Mouse (Mus musculus): ENCODE data around the gene Colgalt1. TPM values are rescaled to one million over a fixed set of nuclear protein-coding genes. Genes with fewer than 3 reads are reported as not detected.

Gene Colgalt1
- polyA plus RNA-seq, 1 experiment from 2014 or later = 45.2 TPM

GRCm38 (mm10) chr8:71625088-71625487 lies 14.3 kb downstream of the Colgalt1 start:
- Histone ChIP-seq H3K4me2 (ENCODE audit: low read depth, low read length) (no peak overlapping the region), H3K36me3 (replicated peaks; ENCODE audit: control insufficient read depth, insufficient read depth, low read depth, low read length) (peaks cover 37% of the 10 kb centered on the region), H3K9ac (replicated peaks; ENCODE audit: low read length) (no peak overlapping the region), H3K9me3 (replicated peaks; ENCODE audit: control insufficient read depth, low read length) (peaks cover 9% of the 10 kb centered on the region), H3K27me3 (ENCODE audit: control insufficient read depth, insufficient read depth, low read length) (peaks cover under 1% of the 10 kb centered on the region; the same call in 1 of the 2 replicates), H3K4me3 (ENCODE audit: low read depth, low read length) (no peak overlapping the region), H3K27ac (replicated peaks; ENCODE audit: low read depth, low read length) (no peak overlapping the region), H3K4me1 (ENCODE audit: control insufficient read depth, insufficient read depth, low read length) (peaks cover 2% of the 10 kb centered on the region; the same call in 1 of the 2 replicates)
- no peak for ATAC-seq (replicated peaks; ENCODE audit: insufficient number of reproducible peaks, low FRiP score, low TSS enrichment, low read depth)
- DNase-seq (ENCODE audit: low spot score) = no peak
- 79% methylated on average over 1 of the region's 1 CpGs for WGBS

GRCm38 (mm10) chr8:71626753-71627152 lies 16.0 kb downstream of the Colgalt1 start:
- ATAC-seq (replicated peaks; ENCODE audit: insufficient number of reproducible peaks, low FRiP score, low TSS enrichment, low read depth) (no peak), DNase-seq (ENCODE audit: low spot score) (no peak)
- Histone ChIP-seq H3K4me2 (ENCODE audit: low read depth, low read length) (no peak overlapping the region), H3K4me1 (ENCODE audit: control insufficient read depth, insufficient read depth, low read length) (peaks cover 2% of the 10 kb centered on the region; the same call in 1 of the 2 replicates), H3K9me3 (replicated peaks; ENCODE audit: control insufficient read depth, low read length) (peaks cover 9% of the 10 kb centered on the region), H3K9ac (replicated peaks; ENCODE audit: low read length) (no peak overlapping the region), H3K4me3 (ENCODE audit: low read depth, low read length) (no peak overlapping the region), H3K27ac (replicated peaks; ENCODE audit: low read depth, low read length) (no peak overlapping the region), H3K27me3 (ENCODE audit: control insufficient read depth, insufficient read depth, low read length) (peaks cover 3% of the 10 kb centered on the region; the same call in 1 of the 2 replicates), H3K36me3 (replicated peaks; ENCODE audit: control insufficient read depth, insufficient read depth, low read depth, low read length) (peaks cover 26% of the 10 kb centered on the region)
- WGBS = 78% methylated on average over 9 of the region's 9 CpGs

- ATAC-seq (replicated peaks; ENCODE audit: insufficient number of reproducible peaks, low FRiP score, low TSS enrichment, low read depth) = no peak
- no peak overlapping the region for H3K4me2 ChIP-seq (ENCODE audit: low read depth, low read length)
- peaks cover 2% of the 10 kb centered on the region; the same call in 1 of the 2 replicates for H3K4me1 ChIP-seq (ENCODE audit: control insufficient read depth, insufficient read depth, low read length)
- H3K4me3 ChIP-seq (ENCODE audit: low read depth, low read length) = no peak overlapping the region
- WGBS = 45% methylated on average over 9 of the region's 9 CpGs
- H3K9ac ChIP-seq (replicated peaks; ENCODE audit: low read length) = no peak overlapping the region
- H3K9me3 ChIP-seq (replicated peaks; ENCODE audit: control insufficient read depth, low read length) = peaks cover 7% of the 10 kb centered on the region
- DNase-seq (ENCODE audit: low spot score) = no peak
- H3K27me3 ChIP-seq (ENCODE audit: control insufficient read depth, insufficient read depth, low read length) = peaks cover 3% of the 10 kb centered on the region; the same call in 1 of the 2 replicates
- peaks cover 19% of the 10 kb centered on the region for H3K36me3 ChIP-seq (replicated peaks; ENCODE audit: control insufficient read depth, insufficient read depth, low read depth, low read length)
- no peak overlapping the region for H3K27ac ChIP-seq (replicated peaks; ENCODE audit: low read depth, low read length)
These were observed 16.7 kb downstream of the Colgalt1 start for GRCm38 (mm10) chr8:71627265-71628099.

GRCm38 (mm10) chr8:71628396-71629095 lies 17.7 kb downstream of the Colgalt1 start:
- peak; percentile 31 for DNase-seq (ENCODE audit: low spot score)

GRCm38 (mm10) chr8:71629096-71629697 lies 18.4 kb downstream of the Colgalt1 start:
- Histone ChIP-seq H3K9ac (replicated peaks; ENCODE audit: low read length) (peak overlapping the region; percentile 74), H3K27me3 (ENCODE audit: control insufficient read depth, insufficient read depth, low read length) (peaks cover 3% of the 10 kb centered on the region; the same call in 1 of the 2 replicates), H3K9me3 (replicated peaks; ENCODE audit: control insufficient read depth, low read length) (no peaks in the 10 kb centered on the region; the same call in 1 of the 2 replicates), H3K36me3 (replicated peaks; ENCODE audit: control insufficient read depth, insufficient read depth, low read depth, low read length) (peaks cover 4% of the 10 kb centered on the region; the same call in 1 of the 2 replicates), H3K4me2 (ENCODE audit: low read depth, low read length) (peak overlapping the region; percentile 95), H3K4me3 (ENCODE audit: low read depth, low read length) (peak overlapping the region; percentile 51), H3K4me1 (ENCODE audit: control insufficient read depth, insufficient read depth, low read length) (peaks cover 2% of the 10 kb centered on the region; the same call in 1 of the 2 replicates), H3K27ac (replicated peaks; ENCODE audit: low read depth, low read length) (no peak overlapping the region)
- peak; percentile 94 for DNase-seq (ENCODE audit: low spot score)
- peak; percentile 88 for ATAC-seq (replicated peaks; ENCODE audit: insufficient number of reproducible peaks, low FRiP score, low TSS enrichment, low read depth)
- WGBS = under 1% methylated on average over 55 of the region's 55 CpGs

More at GRCm38 (mm10) chr8:71628396-71629095, 17.7 kb downstream of the Colgalt1 start:
- WGBS = 7% methylated on average over 16 of the region's 16 CpGs
- H3K27ac ChIP-seq (replicated peaks; ENCODE audit: low read depth, low read length) = no peak overlapping the region
- H3K9me3 ChIP-seq (replicated peaks; ENCODE audit: control insufficient read depth, low read length) = no peaks in the 10 kb centered on the region; the same call in 1 of the 2 replicates
- H3K4me3 ChIP-seq (ENCODE audit: low read depth, low read length) = peak overlapping the region; percentile 51
- peak overlapping the region; percentile 95 for H3K4me2 ChIP-seq (ENCODE audit: low read depth, low read length)
- H3K4me1 ChIP-seq (ENCODE audit: control insufficient read depth, insufficient read depth, low read length) = peaks cover 2% of the 10 kb centered on the region; the same call in 1 of the 2 replicates
- peak overlapping the region; percentile 74 for H3K9ac ChIP-seq (replicated peaks; ENCODE audit: low read length)
- peaks cover 9% of the 10 kb centered on the region for H3K36me3 ChIP-seq (replicated peaks; ENCODE audit: control insufficient read depth, insufficient read depth, low read depth, low read length)
- H3K27me3 ChIP-seq (ENCODE audit: control insufficient read depth, insufficient read depth, low read length) = peaks cover 3% of the 10 kb centered on the region; the same call in 1 of the 2 replicates
- no peak for ATAC-seq (replicated peaks; ENCODE audit: insufficient number of reproducible peaks, low FRiP score, low TSS enrichment, low read depth)

- no peaks in the 10 kb centered on the region for H3K36me3 ChIP-seq (replicated peaks; ENCODE audit: control insufficient read depth, insufficient read depth, low read depth, low read length)
- no peaks in the 10 kb centered on the region; the same call in 1 of the 2 replicates for H3K9me3 ChIP-seq (replicated peaks; ENCODE audit: control insufficient read depth, low read length)
- no peak overlapping the region for H3K27ac ChIP-seq (replicated peaks; ENCODE audit: low read depth, low read length)
- peaks cover 3% of the 10 kb centered on the region; the same call in 1 of the 2 replicates for H3K27me3 ChIP-seq (ENCODE audit: control insufficient read depth, insufficient read depth, low read length)
- peak overlapping the region; percentile 95 for H3K4me2 ChIP-seq (ENCODE audit: low read depth, low read length)
- H3K4me1 ChIP-seq (ENCODE audit: control insufficient read depth, insufficient read depth, low read length) = peaks cover 2% of the 10 kb centered on the region; the same call in 1 of the 2 replicates
- H3K9ac ChIP-seq (replicated peaks; ENCODE audit: low read length) = peak overlapping the region; percentile 74
- peak; percentile 26; the same call in 1 of the 2 replicates for ATAC-seq (replicated peaks; ENCODE audit: insufficient number of reproducible peaks, low FRiP score, low TSS enrichment, low read depth)
- WGBS = 2% methylated on average over 25 of the region's 25 CpGs
- H3K4me3 ChIP-seq (ENCODE audit: low read depth, low read length) = peak overlapping the region; percentile 51
- peak; percentile 61 for DNase-seq (ENCODE audit: low spot score)
These were observed 19.0 kb downstream of the Colgalt1 start for GRCm38 (mm10) chr8:71629781-71630212.

- Histone ChIP-seq H3K36me3 (replicated peaks; ENCODE audit: control insufficient read depth, insufficient read depth, low read depth, low read length) (no peaks in the 10 kb centered on the region), H3K4me2 (ENCODE audit: low read depth, low read length) (no peak overlapping the region), H3K4me1 (ENCODE audit: control insufficient read depth, insufficient read depth, low read length) (peaks cover 2% of the 10 kb centered on the region; the same call in 1 of the 2 replicates), H3K27me3 (ENCODE audit: control insufficient read depth, insufficient read depth, low read length) (peaks cover 8% of the 10 kb centered on the region; the same call in 1 of the 2 replicates), H3K4me3 (ENCODE audit: low read depth, low read length) (no peak overlapping the region), H3K9ac (replicated peaks; ENCODE audit: low read length) (no peak overlapping the region), H3K27ac (replicated peaks; ENCODE audit: low read depth, low read length) (no peak overlapping the region), H3K9me3 (replicated peaks; ENCODE audit: control insufficient read depth, low read length) (no peaks in the 10 kb centered on the region; the same call in 1 of the 2 replicates)
- 85% methylated on average over 6 of the region's 6 CpGs for WGBS
- no peak for ATAC-seq (replicated peaks; ENCODE audit: insufficient number of reproducible peaks, low FRiP score, low TSS enrichment, low read depth)
- DNase-seq (ENCODE audit: low spot score) = no peak
These were observed 20.0 kb downstream of the Colgalt1 start for GRCm38 (mm10) chr8:71630761-71631160.
